Mouse (Mus musculus) MEL (cell line): ENCODE measurements around the gene Homer2.

Experiments
- CTCF ChIP-seq, 3 experiments: IDR thresholded peaks in 2 of 3; conservative IDR thresholded peaks in 1 of 3; 2 replicates each; pipeline ENCODE4 v1.5.1; 2011 to 2012; ENCODE audit warnings: low read length in 3 of 3, low read depth in 2 of 3, mild to moderate bottlenecking in 2 of 3, improper control_type of control experiment in 1 of 3, inconsistent platforms in 1 of 3, mixed read lengths in 1 of 3, moderate library complexity in 1 of 3; ENCODE audit not compliant: control insufficient read depth in 1 of 3, insufficient read depth in 1 of 3, poor library complexity in 1 of 3, severe bottlenecking in 1 of 3
- POLR2A ChIP-seq, 2 experiments: IDR thresholded peaks; 2 replicates each; pipeline ENCODE4 v1.6.1; 2011 to 2012; ENCODE audit warnings: low read length in 2 of 2, mild to moderate bottlenecking in 2 of 2, control low read depth in 1 of 2, improper control_type of control experiment in 1 of 2, low read depth in 1 of 2, moderate library complexity in 1 of 2; ENCODE audit not compliant: control insufficient read depth in 1 of 2, insufficient read depth in 1 of 2, poor library complexity in 1 of 2

- no peak for TF ChIP-seq POLR2A (IDR thresholded peaks at IDR 0.05; ENCODE audit: control insufficient read depth in 1 of 2, insufficient read depth in 1 of 2, low read depth in 1 of 2, low read length in 2 of 2, poor library complexity in 1 of 2)
- TF ChIP-seq CTCF (IDR thresholded peaks at IDR 0.05 in 2 of 3, conservative IDR thresholded peaks at IDR 0.05 in 1 of 3; ENCODE audit: control insufficient read depth in 1 of 3, insufficient read depth in 1 of 3, low read depth in 2 of 3, low read length in 3 of 3, poor library complexity in 1 of 3, severe bottlenecking in 1 of 3): no peak
These were observed 28.1 kb upstream of the Homer2 start for GRCm38 (mm10) chr7:81735300-81736048.
